Mouse (Mus musculus) kidney, embryonic 14.5 days (tissue): Measurements from ENCODE around the gene Ctrb1. TPM values are rescaled to one million over a fixed set of nuclear protein-coding genes. Genes with fewer than 3 reads are reported as not detected.

Experiments used
- ATAC-seq: fragments of 200-750 bp; cut with Nextera tagmentation; 2 replicates; pipeline ENCODE4 v1.8.0; 2017; ENCODE audit warnings: moderate number of reproducible peaks, mild to moderate bottlenecking, moderate TSS enrichment, moderate library complexity; ENCODE audit not compliant: low FRiP score, low TSS enrichment
- H3K27ac ChIP-seq: fragments of 300-500 bp; sonication (generic); 2 replicates; pipeline ENCODE4 v1.5.1; 2014; ENCODE audit warnings: low read depth, mild to moderate bottlenecking, low read length, moderate library complexity, mixed read lengths
- H3K27me3 ChIP-seq: fragments of 300-500 bp; sonication (generic); 2 replicates; pipeline ENCODE4 v1.6.1; 2014; ENCODE audit warnings: mild to moderate bottlenecking, low read length; ENCODE audit not compliant: control insufficient read depth, insufficient read depth
- H3K36me3 ChIP-seq: fragments of 300-500 bp; sonication (generic); 2 replicates; pipeline ENCODE4 v1.6.1; 2014; ENCODE audit warnings: low read length, mixed read lengths; ENCODE audit not compliant: control insufficient read depth, insufficient read depth
- H3K4me1 ChIP-seq: fragments of 300-500 bp; sonication (generic); 2 replicates; pipeline ENCODE4 v1.6.1; 2014; ENCODE audit warnings: low read length, mixed read lengths; ENCODE audit not compliant: control insufficient read depth, insufficient read depth
- H3K4me2 ChIP-seq: fragments of 300-500 bp; sonication (generic); replicated peaks from 2 replicates; pipeline ENCODE4 v1.6.1; 2014; ENCODE audit warnings: low read depth, mild to moderate bottlenecking, low read length
- H3K4me3 ChIP-seq: fragments of 300-500 bp; sonication (generic); 2 replicates; pipeline ENCODE4 v1.5.1; 2014; ENCODE audit warnings: mild to moderate bottlenecking, low read length
- H3K9ac ChIP-seq: fragments of 300-500 bp; sonication (generic); 2 replicates; pipeline ENCODE4 v1.6.1; 2014; ENCODE audit warnings: low read depth, mild to moderate bottlenecking, low read length, moderate library complexity
- H3K9me3 ChIP-seq: fragments of 300-500 bp; sonication (generic); 2 replicates; pipeline ENCODE4 v1.6.1; 2016; ENCODE audit warnings: low read length; ENCODE audit not compliant: control insufficient read depth
- WGBS: fragments of 180-500 bp; shearing (Covaris S2); extraction: QIAGEN DNeasy Blood & Tissue Kit; methylation state at CpG from one replicate; pipeline ENCODE4 v1.1.7; 2014; 5-methylcytosine and 5-hydroxymethylcytosine counted together
- polyA plus RNA-seq: library from polyadenylated mRNA; unstranded; fragments of >200 nt; fragmentation: Nextera tagmentation; extraction: Ambion mirVana; gene quantifications from 2 replicates; pipeline ENCODE4 v1.2.1, GENCODE M21; 2014

Gene Ctrb1
- polyA plus RNA-seq, 1 experiment from 2014 or later = not detected

DNA sequence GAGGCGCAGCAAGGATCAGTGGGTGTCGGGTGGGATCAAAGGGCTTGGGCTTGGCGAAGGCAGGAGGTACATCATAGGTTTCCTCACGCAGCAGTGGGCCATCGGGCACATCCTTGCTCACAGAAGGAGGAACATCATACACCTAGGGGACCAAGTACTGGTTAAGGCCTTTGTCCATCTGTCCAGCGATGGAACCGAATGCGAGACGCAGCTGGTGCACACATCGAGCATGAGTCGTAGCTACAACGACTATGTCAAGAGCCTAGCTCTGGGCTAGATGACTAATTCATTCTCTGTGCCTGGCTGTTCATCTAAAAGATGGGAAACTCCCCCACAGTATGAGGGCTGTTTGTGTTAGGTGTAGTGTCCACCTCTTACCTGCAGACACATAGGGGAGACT lies 23.5 kb upstream of the Ctrb1 start:
- no peak for ATAC-seq
- Histone ChIP-seq H3K4me1 (peaks cover 11% of the 10 kb centered on the region), H3K4me2 (no peak overlapping the region), H3K27ac (no peak overlapping the region), H3K36me3 (peaks cover 76% of the 10 kb centered on the region), H3K9me3 (no peaks in the 10 kb centered on the region), H3K27me3 (no peaks in the 10 kb centered on the region), H3K4me3 (no peak overlapping the region), H3K9ac (no peak overlapping the region)
- 92% methylated on average over 12 of the region's 12 CpGs for WGBS

DNA sequence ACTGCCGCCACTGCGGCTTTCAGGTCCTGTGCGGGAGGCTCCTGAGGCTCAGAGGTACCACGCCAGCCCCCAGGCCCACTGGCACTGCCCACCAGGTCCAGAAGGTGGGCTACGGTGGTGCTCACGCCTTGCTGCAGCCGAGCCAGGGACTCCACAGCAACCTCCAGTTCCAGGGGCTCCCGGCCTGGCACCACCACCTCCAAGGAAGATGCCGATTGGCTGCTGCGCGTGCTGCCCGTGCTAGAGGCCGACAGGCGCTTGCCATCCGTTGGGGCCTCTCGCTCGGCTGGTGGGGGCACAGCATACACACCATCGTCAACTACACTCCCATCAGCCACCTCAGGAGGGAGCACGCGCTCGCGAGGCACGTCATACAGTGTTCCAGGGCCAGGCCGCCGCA lies 23.0 kb upstream of the Ctrb1 start:
- peaks cover 80% of the 10 kb centered on the region for H3K36me3 ChIP-seq

DNA sequence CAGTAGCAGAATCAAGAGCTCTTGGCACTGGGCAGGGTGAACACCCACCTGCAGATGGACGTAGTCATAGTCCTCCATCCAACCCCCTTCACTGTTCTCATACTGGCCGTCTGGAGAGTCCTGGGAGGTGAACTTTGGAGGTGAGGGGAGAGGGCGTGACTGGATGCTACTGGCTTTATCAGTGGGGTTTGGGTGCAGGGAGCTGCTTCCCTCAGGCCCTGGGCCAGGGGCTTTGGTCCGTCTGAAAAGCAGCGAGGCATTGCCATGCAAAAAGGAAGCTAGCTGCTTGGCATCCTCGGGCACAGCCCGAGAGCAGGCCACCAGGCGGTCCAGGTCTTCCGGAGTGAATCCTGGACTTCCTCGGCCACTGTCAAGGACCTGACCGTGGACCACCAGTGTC lies 22.5 kb upstream of the Ctrb1 start:
- no peak overlapping the region for H3K4me3 ChIP-seq
- H3K27me3 ChIP-seq = no peaks in the 10 kb centered on the region
- 93% methylated on average over 11 of the region's 11 CpGs for WGBS
- H3K4me2 ChIP-seq = no peak overlapping the region
- no peaks in the 10 kb centered on the region for H3K9me3 ChIP-seq
- no peak for ATAC-seq
- H3K9ac ChIP-seq = no peak overlapping the region
- H3K36me3 ChIP-seq = peaks cover 80% of the 10 kb centered on the region
- no peak overlapping the region for H3K27ac ChIP-seq
- peaks cover 11% of the 10 kb centered on the region for H3K4me1 ChIP-seq

More for the DNA sequence above, 23.0 kb upstream of the Ctrb1 start:
- H3K4me2 ChIP-seq = no peak overlapping the region
- H3K27me3 ChIP-seq = no peaks in the 10 kb centered on the region
- no peaks in the 10 kb centered on the region for H3K9me3 ChIP-seq
- H3K27ac ChIP-seq = no peak overlapping the region
- peaks cover 11% of the 10 kb centered on the region for H3K4me1 ChIP-seq
- WGBS = 94% methylated on average over 25 of the region's 25 CpGs
- ATAC-seq = no peak
- H3K4me3 ChIP-seq = no peak overlapping the region
- no peak overlapping the region for H3K9ac ChIP-seq

DNA sequence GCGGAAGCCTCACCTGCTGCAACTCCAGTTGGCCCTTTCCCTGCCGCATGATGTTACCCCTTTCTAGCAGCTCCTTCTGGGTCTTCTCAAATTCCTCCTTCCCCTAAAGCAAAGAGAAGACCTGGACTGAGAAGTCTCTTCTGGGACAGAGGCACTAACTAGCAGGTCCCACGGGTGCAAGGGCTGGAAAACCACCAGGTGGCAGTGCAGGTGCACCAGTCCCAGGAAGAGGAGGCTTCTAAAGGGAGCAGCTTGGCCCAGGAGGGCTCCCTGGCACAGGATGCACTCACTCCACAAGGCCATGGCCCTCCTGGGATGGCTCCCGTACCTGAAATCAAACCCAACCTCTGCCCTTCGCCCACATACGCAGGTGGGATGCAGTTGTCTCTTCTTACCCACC lies 21.8 kb upstream of the Ctrb1 start:
- 70% methylated on average over 6 of the region's 6 CpGs for WGBS
- Histone ChIP-seq H3K4me3 (no peak overlapping the region), H3K27me3 (no peaks in the 10 kb centered on the region), H3K9ac (no peak overlapping the region), H3K36me3 (peaks cover 78% of the 10 kb centered on the region), H3K9me3 (no peaks in the 10 kb centered on the region), H3K4me1 (peaks cover 9% of the 10 kb centered on the region), H3K27ac (no peak overlapping the region), H3K4me2 (no peak overlapping the region)
- peak; percentile 53; the same call in 1 of the 2 replicates for ATAC-seq

DNA sequence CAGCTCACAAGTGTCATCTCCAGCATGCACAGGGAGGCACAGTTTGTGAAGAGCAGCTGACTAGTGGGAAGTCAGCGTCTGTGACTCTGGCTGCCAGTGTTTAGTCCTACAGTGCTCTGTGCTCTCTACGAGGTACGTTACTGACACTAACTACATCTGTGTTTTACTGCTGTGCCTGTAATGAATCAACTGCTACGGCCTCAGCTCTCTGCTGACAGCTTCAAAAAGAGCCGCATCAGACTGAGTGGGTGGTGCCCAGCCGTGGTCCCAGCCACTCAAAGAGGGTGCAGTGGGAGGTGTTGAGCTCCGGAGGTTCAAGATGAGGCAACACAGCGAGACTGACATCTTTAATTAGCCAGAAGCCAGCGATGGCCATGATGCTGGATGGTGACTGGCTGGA lies 21.3 kb upstream of the Ctrb1 start:
- no peak overlapping the region for H3K4me2 ChIP-seq
- ATAC-seq = no peak
- no peak overlapping the region for H3K9ac ChIP-seq
- no peaks in the 10 kb centered on the region for H3K9me3 ChIP-seq
- WGBS = 34% methylated on average over 9 of the region's 9 CpGs
- H3K4me1 ChIP-seq = peaks cover 4% of the 10 kb centered on the region; the same call in 1 of the 2 replicates
- no peak overlapping the region for H3K27ac ChIP-seq
- H3K27me3 ChIP-seq = no peaks in the 10 kb centered on the region
- H3K4me3 ChIP-seq = no peak overlapping the region
- peaks cover 74% of the 10 kb centered on the region for H3K36me3 ChIP-seq

DNA sequence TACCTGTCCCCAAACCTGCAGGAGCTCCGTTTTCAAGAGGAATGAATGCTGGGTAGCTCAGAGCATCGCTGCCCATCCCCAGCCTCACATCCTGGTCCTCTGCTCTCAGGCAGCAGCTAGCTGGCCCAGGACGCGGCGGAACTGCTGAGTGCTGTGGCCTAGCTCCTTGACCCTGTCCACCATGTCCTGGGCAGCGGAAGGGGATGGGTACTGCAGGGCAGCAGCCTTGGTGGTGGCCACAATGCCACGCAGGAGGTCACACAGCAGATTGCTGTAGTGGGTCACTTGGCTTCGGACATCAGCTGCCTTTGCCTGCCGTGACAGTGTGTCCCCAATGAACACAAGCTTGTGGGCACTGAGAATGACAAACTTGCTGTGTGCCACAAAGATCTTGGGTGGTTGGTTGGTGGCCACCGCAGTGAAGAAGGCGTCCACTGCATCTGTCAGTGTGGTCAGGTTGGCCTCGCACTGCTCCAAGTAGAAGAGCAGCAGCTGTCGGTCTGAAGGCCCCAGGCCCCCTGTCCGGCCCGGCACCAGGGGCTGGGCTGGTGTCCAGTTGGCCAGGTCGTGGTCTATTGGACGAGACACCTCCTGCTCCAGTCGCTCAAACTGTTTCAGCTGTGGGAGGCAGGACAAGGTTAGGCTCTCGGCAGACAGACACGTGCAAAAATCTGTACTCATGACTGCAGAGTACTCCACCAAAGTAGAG lies 20.1 kb upstream of the Ctrb1 start:
- Histone ChIP-seq H3K9ac (no peak overlapping the region), H3K4me3 (no peak overlapping the region), H3K4me1 (no peaks in the 10 kb centered on the region), H3K9me3 (no peaks in the 10 kb centered on the region), H3K4me2 (no peak overlapping the region), H3K36me3 (peaks cover 68% of the 10 kb centered on the region), H3K27ac (no peak overlapping the region), H3K27me3 (no peaks in the 10 kb centered on the region)
- WGBS = 85% methylated on average over 20 of the region's 20 CpGs
- ATAC-seq = no peak

DNA sequence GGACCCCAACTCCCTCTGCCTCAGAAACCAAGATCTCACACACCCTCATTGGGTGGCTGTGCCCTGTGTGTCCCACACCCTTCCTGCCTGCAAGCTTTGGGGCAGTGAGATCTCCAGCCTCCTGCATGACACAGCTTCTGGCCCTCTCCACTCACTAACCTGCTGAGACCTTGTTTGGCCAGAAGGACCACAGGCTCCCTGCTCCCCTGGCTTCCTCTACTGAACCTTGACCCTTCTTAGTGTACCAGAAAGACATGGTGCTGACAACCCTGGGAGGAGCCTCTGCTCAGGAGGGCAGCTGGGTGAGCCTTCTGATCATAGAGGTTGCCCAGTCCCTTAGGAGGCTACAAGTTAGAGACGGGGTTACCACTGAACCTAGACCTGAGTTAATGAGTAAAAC lies 18.4 kb upstream of the Ctrb1 start:
- H3K27me3 ChIP-seq = no peaks in the 10 kb centered on the region
- peak overlapping the region; percentile 57 for H3K27ac ChIP-seq
- H3K9ac ChIP-seq = no peak overlapping the region
- no peak overlapping the region for H3K4me3 ChIP-seq
- ATAC-seq = no peak
- H3K36me3 ChIP-seq = peaks cover 53% of the 10 kb centered on the region
- H3K4me1 ChIP-seq = no peaks in the 10 kb centered on the region
- no peaks in the 10 kb centered on the region for H3K9me3 ChIP-seq
- WGBS = 68% methylated on average over 1 of the region's 1 CpGs
- no peak overlapping the region for H3K4me2 ChIP-seq

DNA sequence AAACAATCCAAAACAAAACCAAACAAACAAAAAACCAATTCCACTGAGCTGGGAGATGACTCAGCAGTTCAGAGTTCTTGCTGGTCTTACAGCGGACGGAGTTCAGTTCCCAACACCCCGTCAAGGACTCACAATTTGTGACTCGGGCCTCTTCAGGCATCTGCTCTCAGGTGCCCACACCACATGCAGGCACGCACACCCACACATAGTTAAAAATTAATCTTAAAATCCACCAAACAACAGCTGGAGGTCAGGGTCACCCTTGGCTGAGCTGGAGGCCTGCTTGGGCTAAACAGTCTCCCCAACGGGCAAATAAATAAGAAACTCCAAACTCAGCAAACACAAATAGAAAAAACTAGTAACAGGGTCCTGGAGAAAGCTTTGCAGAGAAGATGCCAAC lies 17.5 kb upstream of the Ctrb1 start:
- no peak overlapping the region for H3K4me2 ChIP-seq
- ATAC-seq = no peak
- H3K4me1 ChIP-seq = no peaks in the 10 kb centered on the region
- H3K9ac ChIP-seq = 0 out of 2 replicates have a peak overlapping the region, but pooled peaks have one; percentile 7
- no peaks in the 10 kb centered on the region for H3K9me3 ChIP-seq
- peak overlapping the region; percentile 57 for H3K27ac ChIP-seq
- no peaks in the 10 kb centered on the region for H3K27me3 ChIP-seq
- WGBS = 72% methylated on average over 6 of the region's 6 CpGs
- H3K36me3 ChIP-seq = peaks cover 43% of the 10 kb centered on the region
- H3K4me3 ChIP-seq = no peak overlapping the region

DNA sequence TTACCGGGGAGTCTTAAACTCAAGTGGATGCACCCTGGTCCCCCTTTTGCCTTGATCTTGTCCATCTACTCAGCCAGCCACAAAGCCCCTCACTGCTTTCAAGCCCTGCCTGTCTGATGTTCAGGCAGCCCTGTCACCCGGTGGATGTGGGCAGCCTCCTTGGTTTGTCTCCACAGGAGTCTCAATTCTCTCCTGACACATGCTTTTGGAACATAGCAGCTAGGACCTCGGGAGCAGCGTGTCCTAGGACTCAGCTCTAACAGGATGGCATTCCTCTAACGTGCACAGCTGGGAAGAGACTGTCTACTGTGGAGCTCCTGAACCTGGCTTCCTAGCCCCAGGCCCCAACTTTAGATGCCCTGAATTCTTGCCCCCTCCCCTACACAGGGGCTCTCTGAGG lies 14.9 kb upstream of the Ctrb1 start:
- Histone ChIP-seq H3K9ac (no peak overlapping the region), H3K27ac (no peak overlapping the region), H3K27me3 (no peaks in the 10 kb centered on the region), H3K9me3 (no peaks in the 10 kb centered on the region), H3K36me3 (peaks cover 18% of the 10 kb centered on the region), H3K4me3 (no peak overlapping the region), H3K4me1 (no peaks in the 10 kb centered on the region), H3K4me2 (no peak overlapping the region)
- WGBS = 75% methylated on average over 5 of the region's 5 CpGs
- ATAC-seq = no peak
